Mouse (Mus musculus): ENCODE data around the gene Tmub1. TPM values are rescaled to one million over a fixed set of nuclear protein-coding genes. Genes with fewer than 3 reads are reported as not detected.
A peak's percentile ranks its signal among the peaks of the same experiment; 100 is the strongest.
"Not testable (repeated sequence)": the region's sequence is repeated elsewhere in the genome, so short reads cannot be mapped to it uniquely, and the experiment has no call there.

The Tmub1 gene
- total and polyA plus RNA-seq, 2 experiments from 2014 or later = 50.0 to 78.4 TPM

- DNase-seq (ENCODE audit: low spot score) = no peak
- Histone ChIP-seq H3K4me2 (ENCODE audit: low read depth, low read length) (no peak overlapping the region), H3K27me3 (ENCODE audit: insufficient read depth, low read length) (no peaks in the 10 kb centered on the region), H3K9ac (replicated peaks; ENCODE audit: low read length) (no peak overlapping the region), H3K4me3 (ENCODE audit: low read length) (no peak overlapping the region), H3K36me3 (ENCODE audit: insufficient read depth, low read length) (peaks cover 12% of the 10 kb centered on the region; the same call in 1 of the 2 replicates), H3K27ac (no peak overlapping the region), H3K9me3 (ENCODE audit: low read length) (no peaks in the 10 kb centered on the region), H3K4me1 (ENCODE audit: insufficient read depth, low read length) (no peaks in the 10 kb centered on the region)
- no peak for TF ChIP-seq CTCF (IDR thresholded peaks at IDR 0.05; ENCODE audit: low read depth)
- 68% methylated on average over 3 of the region's 3 CpGs for WGBS
- ATAC-seq = no peak
Observed at GRCm38 (mm10) chr5:24405389-24405876, 42.2 kb downstream of the Tmub1 start.

- Histone ChIP-seq H3K36me3 (ENCODE audit: insufficient read depth, low read length) (peaks cover 12% of the 10 kb centered on the region), H3K9ac (replicated peaks; ENCODE audit: low read length) (no peak overlapping the region), H3K4me3 (ENCODE audit: low read length) (no peak overlapping the region), H3K4me2 (ENCODE audit: low read depth, low read length) (no peak overlapping the region), H3K9me3 (ENCODE audit: low read length) (no peaks in the 10 kb centered on the region), H3K27ac (no peak overlapping the region), H3K4me1 (ENCODE audit: insufficient read depth, low read length) (no peaks in the 10 kb centered on the region), H3K27me3 (ENCODE audit: insufficient read depth, low read length) (no peaks in the 10 kb centered on the region)
- DNase-seq (ENCODE audit: low spot score) (no peak), ATAC-seq (no peak)
- no peak for TF ChIP-seq CTCF (IDR thresholded peaks at IDR 0.05; ENCODE audit: low read depth)
- 77% methylated on average over 6 of the region's 6 CpGs for WGBS
Observed at GRCm38 (mm10) chr5:24404594-24405360, 42.9 kb downstream of the Tmub1 start.

- Histone ChIP-seq H3K9ac (replicated peaks; ENCODE audit: low read length) (no peak overlapping the region), H3K4me3 (ENCODE audit: low read length) (no peak overlapping the region), H3K9me3 (ENCODE audit: low read length) (no peaks in the 10 kb centered on the region), H3K27me3 (ENCODE audit: insufficient read depth, low read length) (no peaks in the 10 kb centered on the region), H3K36me3 (ENCODE audit: insufficient read depth, low read length) (peaks cover 6% of the 10 kb centered on the region), H3K27ac (no peak overlapping the region), H3K4me2 (ENCODE audit: low read depth, low read length) (no peak overlapping the region), H3K4me1 (ENCODE audit: insufficient read depth, low read length) (no peaks in the 10 kb centered on the region)
- ATAC-seq = peak; percentile 67
- 40% methylated on average over 9 of the region's 9 CpGs for WGBS
- peak; percentile 66 for DNase-seq (ENCODE audit: low spot score)
- TF ChIP-seq CTCF (IDR thresholded peaks at IDR 0.05; ENCODE audit: low read depth) = no peak
Observed at GRCm38 (mm10) chr5:24401969-24402368, 45.7 kb downstream of the Tmub1 start.

GRCm38 (mm10) chr5:24400911-24401605 is 46.6 kb downstream of the Tmub1 start:
- Histone ChIP-seq H3K27ac (no peak overlapping the region), H3K4me1 (ENCODE audit: insufficient read depth, low read length) (no peaks in the 10 kb centered on the region), H3K4me2 (ENCODE audit: low read depth, low read length) (no peak overlapping the region), H3K27me3 (ENCODE audit: insufficient read depth, low read length) (no peaks in the 10 kb centered on the region), H3K4me3 (ENCODE audit: low read length) (no peak overlapping the region), H3K9me3 (ENCODE audit: low read length) (no peaks in the 10 kb centered on the region), H3K9ac (replicated peaks; ENCODE audit: low read length) (no peak overlapping the region), H3K36me3 (ENCODE audit: insufficient read depth, low read length) (peaks cover 6% of the 10 kb centered on the region)
- 84% methylated on average over 5 of the region's 5 CpGs for WGBS
- ATAC-seq = no peak
- TF ChIP-seq CTCF (IDR thresholded peaks at IDR 0.05; ENCODE audit: low read depth) = no peak
- no peak for DNase-seq (ENCODE audit: low spot score)

GRCm38 (mm10) chr5:24400362-24400761 is 47.3 kb downstream of the Tmub1 start:
- no peak overlapping the region for H3K4me2 ChIP-seq (ENCODE audit: low read depth, low read length)
- no peak overlapping the region for H3K27ac ChIP-seq
- no peaks in the 10 kb centered on the region for H3K4me1 ChIP-seq (ENCODE audit: insufficient read depth, low read length)
- no peak overlapping the region for H3K4me3 ChIP-seq (ENCODE audit: low read length)
- H3K9ac ChIP-seq (replicated peaks; ENCODE audit: low read length) = no peak overlapping the region
- peaks cover 6% of the 10 kb centered on the region for H3K36me3 ChIP-seq (ENCODE audit: insufficient read depth, low read length)
- no peaks in the 10 kb centered on the region for H3K27me3 ChIP-seq (ENCODE audit: insufficient read depth, low read length)
- ATAC-seq (0 out of 2 replicates have a peak, but pooled peaks have one; percentile 1), DNase-seq (ENCODE audit: low spot score) (no peak)
- WGBS = 85% methylated on average over 11 of the region's 11 CpGs
- no peak for TF ChIP-seq CTCF (IDR thresholded peaks at IDR 0.05; ENCODE audit: low read depth)
- no peaks in the 10 kb centered on the region for H3K9me3 ChIP-seq (ENCODE audit: low read length)

GRCm38 (mm10) chr5:24399686-24400085 is 48.0 kb downstream of the Tmub1 start:
- 87% methylated on average over 10 of the region's 10 CpGs for WGBS
- Histone ChIP-seq H3K4me1 (ENCODE audit: insufficient read depth, low read length) (no peaks in the 10 kb centered on the region), H3K36me3 (ENCODE audit: insufficient read depth, low read length) (peaks cover 6% of the 10 kb centered on the region; the same call in 1 of the 2 replicates), H3K9ac (replicated peaks; ENCODE audit: low read length) (no peak overlapping the region), H3K27ac (no peak overlapping the region), H3K9me3 (ENCODE audit: low read length) (no peaks in the 10 kb centered on the region), H3K27me3 (ENCODE audit: insufficient read depth, low read length) (no peaks in the 10 kb centered on the region), H3K4me2 (ENCODE audit: low read depth, low read length) (no peak overlapping the region), H3K4me3 (ENCODE audit: low read length) (no peak overlapping the region)
- no peak for DNase-seq (ENCODE audit: low spot score)
- 0 out of 2 replicates have a peak, but pooled peaks have one; percentile 3 for ATAC-seq
- TF ChIP-seq CTCF (IDR thresholded peaks at IDR 0.05; ENCODE audit: low read depth) = no peak

GRCm38 (mm10) chr5:24396254-24396653 is 51.4 kb downstream of the Tmub1 start:
- H3K4me1 ChIP-seq (ENCODE audit: insufficient read depth, low read length); H3K4me3 ChIP-seq (ENCODE audit: low read length); DNase-seq (ENCODE audit: low spot score); H3K9me3 ChIP-seq (ENCODE audit: low read length); ATAC-seq; H3K9ac ChIP-seq (replicated peaks; ENCODE audit: low read length); H3K27me3 ChIP-seq (ENCODE audit: insufficient read depth, low read length); H3K27ac ChIP-seq; H3K36me3 ChIP-seq (ENCODE audit: insufficient read depth, low read length); H3K4me2 ChIP-seq (ENCODE audit: low read depth, low read length): not testable (repeated sequence)
- WGBS = 90% methylated on average over 6 of the region's 6 CpGs

Other genes starting within 250 kb of the Tmub1 start
- gene Kcnh2, start 96.2 kb downstream of the Tmub1 start, total RNA-seq (2014; rRNA removed) = 55.9 and 70.5 TPM in 2 replicates
- gene Kcnh2, start 96.2 kb downstream of the Tmub1 start, polyA plus RNA-seq (2015; fragmentation: Nextera tagmentation; extraction: Ambion mirVana) = 10.8 and 11.5 TPM in 2 replicates
- 8.7 and 13.3 TPM in 2 replicates for gene Nos3, start 83.0 kb downstream of the Tmub1 start, total RNA-seq (2014; rRNA removed)
- 7.2 and 7.4 TPM in 2 replicates for gene Nos3, start 83.0 kb downstream of the Tmub1 start, polyA plus RNA-seq (2015; fragmentation: Nextera tagmentation; extraction: Ambion mirVana)
- 8.8 and 9.8 TPM in 2 replicates for gene Atg9b, start 55.7 kb downstream of the Tmub1 start, total RNA-seq (2014; rRNA removed)
- 5.1 and 6.1 TPM in 2 replicates for gene Atg9b, start 55.7 kb downstream of the Tmub1 start, polyA plus RNA-seq (2015; fragmentation: Nextera tagmentation; extraction: Ambion mirVana)
- 63.2 and 90.6 TPM in 2 replicates for gene Abcb8, start 54.2 kb downstream of the Tmub1 start, total RNA-seq (2014; rRNA removed)
- 41.9 and 43.5 TPM in 2 replicates for gene Abcb8, start 54.2 kb downstream of the Tmub1 start, polyA plus RNA-seq (2015; fragmentation: Nextera tagmentation; extraction: Ambion mirVana)
- gene Asic3, start 34.5 kb downstream of the Tmub1 start, total RNA-seq (2014; rRNA removed) = 0.37 and 1.9 TPM in 2 replicates
- 0.58 and 1.3 TPM in 2 replicates for gene Asic3, start 34.5 kb downstream of the Tmub1 start, polyA plus RNA-seq (2015; fragmentation: Nextera tagmentation; extraction: Ambion mirVana)
- gene Cdk5, start 24.3 kb downstream of the Tmub1 start, total RNA-seq (2014; rRNA removed) = 81.0 and 87.7 TPM in 2 replicates
- gene Cdk5, start 24.3 kb downstream of the Tmub1 start, polyA plus RNA-seq (2015; fragmentation: Nextera tagmentation; extraction: Ambion mirVana) = 151 and 158 TPM in 2 replicates
- 41.5 and 44.4 TPM in 2 replicates for gene Slc4a2, start 24.0 kb downstream of the Tmub1 start, total RNA-seq (2014; rRNA removed)
- gene Slc4a2, start 24.0 kb downstream of the Tmub1 start, polyA plus RNA-seq (2015; fragmentation: Nextera tagmentation; extraction: Ambion mirVana) = 17.1 and 17.8 TPM in 2 replicates
- gene Fastk, start 2.6 kb downstream of the Tmub1 start, total RNA-seq (2014; rRNA removed) = 200 and 203 TPM in 2 replicates
- gene Fastk, start 2.6 kb downstream of the Tmub1 start, polyA plus RNA-seq (2015; fragmentation: Nextera tagmentation; extraction: Ambion mirVana) = 99.2 and 101 TPM in 2 replicates
- 277 and 287 TPM in 2 replicates for gene Agap3, start 4.3 kb upstream of the Tmub1 start, total RNA-seq (2014; rRNA removed)
- gene Agap3, start 4.3 kb upstream of the Tmub1 start, polyA plus RNA-seq (2015; fragmentation: Nextera tagmentation; extraction: Ambion mirVana) = 112 and 121 TPM in 2 replicates
- gene Gbx1, start 79.3 kb upstream of the Tmub1 start, total RNA-seq (2014; rRNA removed) = 6.5 and 11.3 TPM in 2 replicates
- gene Gbx1, start 79.3 kb upstream of the Tmub1 start, polyA plus RNA-seq (2015; fragmentation: Nextera tagmentation; extraction: Ambion mirVana) = 4.1 and 4.4 TPM in 2 replicates
- gene Asb10, start 93.1 kb upstream of the Tmub1 start, total RNA-seq (2014; rRNA removed) = 0.10 TPM in 1 of 2 replicates, not detected in the other
- gene Asb10, start 93.1 kb upstream of the Tmub1 start, polyA plus RNA-seq (2015; fragmentation: Nextera tagmentation; extraction: Ambion mirVana) = 0.16 and 0.21 TPM in 2 replicates
- gene 4931409K22Rik, start 109.0 kb upstream of the Tmub1 start, total RNA-seq (2014; rRNA removed) = not detected in 2 replicates
- gene 4931409K22Rik, start 109.0 kb upstream of the Tmub1 start, polyA plus RNA-seq (2015; fragmentation: Nextera tagmentation; extraction: Ambion mirVana) = 0.09 and 0.16 TPM in 2 replicates
- gene Abcf2, start 129.6 kb upstream of the Tmub1 start, total RNA-seq (2014; rRNA removed) = 60.6 and 65.6 TPM in 2 replicates
- gene Abcf2, start 129.6 kb upstream of the Tmub1 start, polyA plus RNA-seq (2015; fragmentation: Nextera tagmentation; extraction: Ambion mirVana) = 65.4 and 66.5 TPM in 2 replicates
- gene Chpf2, start 138.9 kb upstream of the Tmub1 start, total RNA-seq (2014; rRNA removed) = 38.3 and 46.2 TPM in 2 replicates
- 25.0 and 26.9 TPM in 2 replicates for gene Chpf2, start 138.9 kb upstream of the Tmub1 start, polyA plus RNA-seq (2015; fragmentation: Nextera tagmentation; extraction: Ambion mirVana)
- 246 and 262 TPM in 2 replicates for gene Smarcd3, start 176.6 kb upstream of the Tmub1 start, total RNA-seq (2014; rRNA removed)
- gene Smarcd3, start 176.6 kb upstream of the Tmub1 start, polyA plus RNA-seq (2015; fragmentation: Nextera tagmentation; extraction: Ambion mirVana) = 114 and 128 TPM in 2 replicates
- gene Nub1, start 237.7 kb upstream of the Tmub1 start, total RNA-seq (2014; rRNA removed) = 33.8 and 37.1 TPM in 2 replicates
- 40.5 and 42.5 TPM in 2 replicates for gene Nub1, start 237.7 kb upstream of the Tmub1 start, polyA plus RNA-seq (2015; fragmentation: Nextera tagmentation; extraction: Ambion mirVana)

Data from hindbrain, postnatal 0 days (tissue).